Mouse (Mus musculus): ENCODE results near the gene Hdac9.

- TF ChIP-seq CTCF (IDR thresholded peaks at IDR 0.05; ENCODE audit: low read depth, low read length) = no peak
- TF ChIP-seq GATA2 (IDR thresholded peaks at IDR 0.05; ENCODE audit: borderline replicate concordance, low read depth, low read length) = no peak
- no peak for TF ChIP-seq GATA1 (IDR thresholded peaks at IDR 0.05; ENCODE audit: borderline replicate concordance, low read length)
These were observed 864.4 kb downstream of the Hdac9 start for GRCm38 (mm10) chr12:34052508-34052907.
